Mouse (Mus musculus) megakaryocyte, embryonic 14.5 days (primary cell): ENCODE results near the gene 0610030E20Rik. TPM values are rescaled to one million over a fixed set of nuclear protein-coding genes. Genes with fewer than 3 reads are reported as not detected.

Experiments used
- H3K27me3 ChIP-seq: replicated peaks from 2 replicates; pipeline ENCODE3; 2012; ENCODE audit warnings: inconsistent platforms
- H3K36me3 ChIP-seq: replicated peaks from 2 replicates; pipeline ENCODE3; 2012; ENCODE audit warnings: low read length, inconsistent platforms, mixed read lengths
- H3K4me1 ChIP-seq: 2 replicates; pipeline ENCODE4 v1.6.1; 2012; ENCODE audit warnings: inconsistent platforms
- H3K4me3 ChIP-seq: replicated peaks from 2 replicates; pipeline ENCODE3; 2012; ENCODE audit warnings: moderate library complexity, mild to moderate bottlenecking, inconsistent platforms
- H3K9me3 ChIP-seq: 2 replicates; pipeline ENCODE4 v1.6.1; 2012; ENCODE audit warnings: inconsistent platforms
- FLI1 ChIP-seq: IDR thresholded peaks from 2 replicates; pipeline ENCODE4 v1.6.1; 2012; ENCODE audit warnings: low read length, inconsistent platforms, mixed read lengths
- GATA1 ChIP-seq: IDR thresholded peaks from 3 replicates; pipeline ENCODE4 v1.6.1; 2012; ENCODE audit warnings: mixed read lengths, low read length, inconsistent platforms, borderline replicate concordance
- polyA plus RNA-seq: library from polyadenylated mRNA; stranded (reverse); fragments of >175 nt; gene quantifications from 2 replicates; pipeline ENCODE4 v1.2.3, GENCODE M21; 2012; ENCODE audit warnings: low replicate concordance; ENCODE audit not compliant: insufficient read depth

Gene 0610030E20Rik
- polyA plus RNA-seq, 1 experiment = 10.7 TPM

DNA sequence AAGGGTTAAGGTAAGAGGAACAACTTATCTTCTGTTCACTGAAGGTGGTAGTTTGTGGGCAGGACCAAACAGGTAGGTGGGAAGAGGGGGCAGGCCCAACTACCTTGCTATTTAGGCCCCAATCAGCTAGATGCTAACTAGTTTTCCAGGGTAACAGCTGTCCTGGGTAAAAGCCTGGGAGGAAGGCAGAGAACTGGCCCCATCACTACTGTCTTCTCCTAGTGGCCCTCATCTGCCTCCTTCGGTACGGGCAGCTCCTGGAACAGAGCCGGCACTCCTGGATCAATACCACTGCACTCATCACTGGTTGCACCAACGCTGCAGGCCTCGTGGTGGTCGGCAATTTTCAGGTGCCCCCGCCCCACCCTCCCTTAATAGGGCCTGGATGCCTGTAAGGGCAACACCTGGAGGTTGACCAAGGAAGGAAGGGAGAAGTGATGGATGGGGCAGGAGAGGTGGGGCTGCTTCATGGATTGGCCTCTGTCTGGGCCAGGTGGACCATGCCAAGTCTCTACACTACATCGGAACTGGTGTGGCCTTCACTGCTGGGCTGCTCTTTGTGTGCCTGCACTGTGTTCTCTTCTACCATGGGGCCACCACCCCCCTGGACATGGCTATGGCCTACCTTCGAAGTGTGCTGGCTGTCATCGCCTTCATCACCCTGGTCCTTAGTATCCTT is 11.1 kb downstream of the 0610030E20Rik start:
- Histone ChIP-seq H3K9me3 (no peaks in the 10 kb centered on the region), H3K36me3 (peaks cover 65% of the 10 kb centered on the region), H3K27me3 (no peaks in the 10 kb centered on the region), H3K4me3 (peak overlapping the region; percentile 50), H3K4me1 (peaks cover 89% of the 10 kb centered on the region)
- no peak for TF ChIP-seq GATA1

- Histone ChIP-seq H3K27me3 (no peaks in the 10 kb centered on the region), H3K4me3 (no peak overlapping the region), H3K9me3 (no peaks in the 10 kb centered on the region), H3K4me1 (peaks cover 89% of the 10 kb centered on the region), H3K36me3 (peaks cover 54% of the 10 kb centered on the region)
- TF ChIP-seq GATA1 = no peak
- no peak for TF ChIP-seq FLI1
Observed at GRCm38 (mm10) chr6:72359343-72359742, 12.2 kb downstream of the 0610030E20Rik start.

DNA sequence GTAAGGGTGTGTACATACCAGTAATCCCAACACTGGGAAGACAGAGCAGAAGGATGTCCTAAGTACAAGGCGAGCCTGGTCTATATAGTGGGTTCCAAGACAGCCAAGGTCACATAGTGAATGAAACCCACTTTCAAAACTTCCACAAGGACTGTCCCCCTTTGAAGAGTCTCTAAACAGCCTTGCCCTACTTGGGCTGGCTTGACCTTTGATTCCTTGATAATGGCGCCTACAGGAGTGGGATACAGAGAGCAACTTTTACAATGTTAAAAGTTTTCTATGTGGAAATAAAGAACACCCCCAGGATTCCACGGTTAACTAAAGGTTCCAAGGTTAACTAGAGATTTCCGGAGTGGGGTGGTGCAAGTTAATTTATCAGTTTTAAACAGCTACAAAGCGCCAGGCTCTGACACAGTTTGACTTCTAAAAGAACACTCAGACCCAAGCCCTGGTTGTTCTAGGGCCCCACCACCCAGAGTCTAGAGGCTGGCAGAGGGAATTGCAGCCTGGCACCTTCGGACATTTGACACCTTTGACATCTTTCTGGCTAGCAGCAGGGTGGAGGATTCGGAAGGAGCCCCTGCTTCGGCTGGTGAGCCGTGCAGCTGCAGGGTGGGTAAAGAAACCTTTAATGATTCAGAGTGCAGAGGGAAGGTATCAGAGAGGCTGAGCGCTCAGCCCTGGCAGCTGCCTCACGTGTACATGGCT is 12.9 kb downstream of the 0610030E20Rik start:
- Histone ChIP-seq H3K27me3 (no peaks in the 10 kb centered on the region), H3K4me1 (peaks cover 88% of the 10 kb centered on the region), H3K9me3 (no peaks in the 10 kb centered on the region), H3K4me3 (peak overlapping the region; percentile 70), H3K36me3 (peaks cover 54% of the 10 kb centered on the region)
- TF ChIP-seq GATA1 (no peak), FLI1 (no peak)

GRCm38 (mm10) chr6:72360599-72360935 is 13.4 kb downstream of the 0610030E20Rik start:
- no peak for TF ChIP-seq FLI1
- Histone ChIP-seq H3K36me3 (peaks cover 54% of the 10 kb centered on the region), H3K4me1 (peaks cover 84% of the 10 kb centered on the region), H3K9me3 (no peaks in the 10 kb centered on the region), H3K4me3 (peak overlapping the region; percentile 70), H3K27me3 (no peaks in the 10 kb centered on the region)

DNA sequence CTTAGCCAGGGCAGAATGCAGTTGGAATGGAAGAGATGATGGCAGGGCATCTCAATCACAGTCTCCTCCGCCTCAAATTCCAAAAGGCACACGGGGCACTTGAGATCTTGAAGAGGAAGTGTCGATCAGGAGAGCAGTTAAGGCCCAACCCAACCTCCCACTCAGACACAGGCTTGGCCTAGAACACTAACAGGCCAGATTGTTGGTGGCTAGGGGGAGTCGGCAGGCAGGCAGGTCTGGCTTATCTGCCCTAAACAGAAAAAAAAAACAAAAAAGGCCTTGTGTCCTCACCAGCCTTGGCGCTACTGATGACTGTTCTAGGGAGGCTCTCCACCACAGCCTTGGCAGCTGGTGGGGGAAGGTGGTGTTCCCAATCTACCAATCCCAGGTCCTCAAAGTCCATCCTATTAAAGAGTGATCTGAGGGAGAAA is 14.0 kb downstream of the 0610030E20Rik start:
- TF ChIP-seq FLI1 (no peak), GATA1 (no peak)
- H3K36me3 ChIP-seq = peaks cover 52% of the 10 kb centered on the region
- peaks cover 79% of the 10 kb centered on the region for H3K4me1 ChIP-seq
- H3K4me3 ChIP-seq = peak overlapping the region; percentile 97
- H3K9me3 ChIP-seq = no peaks in the 10 kb centered on the region
- no peaks in the 10 kb centered on the region for H3K27me3 ChIP-seq

GRCm38 (mm10) chr6:72362132-72363028 is 15.3 kb downstream of the 0610030E20Rik start:
- Histone ChIP-seq H3K4me1 (peaks cover 76% of the 10 kb centered on the region), H3K9me3 (no peaks in the 10 kb centered on the region), H3K27me3 (no peaks in the 10 kb centered on the region), H3K36me3 (peaks cover 51% of the 10 kb centered on the region), H3K4me3 (peak overlapping the region; percentile 97)
- no peak for TF ChIP-seq GATA1
- no peak for TF ChIP-seq FLI1

DNA sequence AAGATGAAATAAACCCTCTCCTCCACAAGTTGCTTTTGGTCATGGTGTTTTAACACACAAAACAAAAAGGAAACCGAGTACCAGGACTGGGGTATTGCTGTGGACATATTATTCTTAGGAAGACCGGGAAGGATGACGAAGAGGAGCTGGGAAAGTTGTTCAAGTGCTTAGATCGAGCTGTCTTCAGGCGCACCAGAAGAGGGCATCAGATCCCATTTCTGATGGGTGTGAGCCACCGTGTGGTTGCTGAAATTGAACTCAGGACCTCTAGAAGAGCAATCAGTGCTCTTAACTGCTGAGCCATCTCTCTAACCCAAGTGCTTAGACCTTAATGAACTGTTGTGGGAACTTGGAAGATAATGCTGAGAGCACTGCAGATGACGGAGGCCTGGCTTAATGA is 16.9 kb downstream of the 0610030E20Rik start:
- TF ChIP-seq FLI1 (no peak), GATA1 (no peak)
- H3K27me3 ChIP-seq = no peaks in the 10 kb centered on the region
- H3K4me1 ChIP-seq = peaks cover 64% of the 10 kb centered on the region

DNA sequence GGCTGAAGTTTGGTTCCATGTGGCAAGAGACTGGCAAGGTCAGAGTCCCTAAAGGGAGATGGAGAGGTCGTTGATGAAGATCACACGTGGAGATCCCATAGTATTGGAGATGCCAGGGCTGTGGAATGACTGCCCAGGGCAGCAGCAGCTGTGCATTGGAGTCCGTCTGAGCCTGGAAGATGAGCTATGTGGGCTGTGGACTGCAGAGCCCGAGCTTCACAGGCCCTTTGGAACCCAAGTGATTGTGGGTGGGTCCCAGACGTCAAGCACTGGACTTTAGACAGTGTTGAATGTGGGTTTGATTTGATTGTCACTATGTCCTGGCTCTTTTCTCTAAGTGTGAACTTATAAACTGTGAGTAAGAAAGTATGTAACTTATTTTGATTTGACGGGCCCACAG is 17.9 kb downstream of the 0610030E20Rik start:
- Histone ChIP-seq H3K4me1 (peaks cover 64% of the 10 kb centered on the region), H3K9me3 (no peaks in the 10 kb centered on the region), H3K36me3 (peaks cover 50% of the 10 kb centered on the region), H3K4me3 (no peak overlapping the region), H3K27me3 (no peaks in the 10 kb centered on the region)
- no peak for TF ChIP-seq GATA1

More for the DNA sequence above, 16.9 kb downstream of the 0610030E20Rik start:
- no peak overlapping the region for H3K4me3 ChIP-seq
- peaks cover 50% of the 10 kb centered on the region for H3K36me3 ChIP-seq
- H3K9me3 ChIP-seq = no peaks in the 10 kb centered on the region

- H3K4me3 ChIP-seq = no peak overlapping the region
- H3K4me1 ChIP-seq = peaks cover 64% of the 10 kb centered on the region
- H3K27me3 ChIP-seq = no peaks in the 10 kb centered on the region
- peaks cover 50% of the 10 kb centered on the region for H3K36me3 ChIP-seq
- TF ChIP-seq FLI1 (no peak), GATA1 (no peak)
- no peaks in the 10 kb centered on the region for H3K9me3 ChIP-seq
Observed at GRCm38 (mm10) chr6:72366304-72366703, 19.2 kb downstream of the 0610030E20Rik start.
